In the genomic region with DNA sequence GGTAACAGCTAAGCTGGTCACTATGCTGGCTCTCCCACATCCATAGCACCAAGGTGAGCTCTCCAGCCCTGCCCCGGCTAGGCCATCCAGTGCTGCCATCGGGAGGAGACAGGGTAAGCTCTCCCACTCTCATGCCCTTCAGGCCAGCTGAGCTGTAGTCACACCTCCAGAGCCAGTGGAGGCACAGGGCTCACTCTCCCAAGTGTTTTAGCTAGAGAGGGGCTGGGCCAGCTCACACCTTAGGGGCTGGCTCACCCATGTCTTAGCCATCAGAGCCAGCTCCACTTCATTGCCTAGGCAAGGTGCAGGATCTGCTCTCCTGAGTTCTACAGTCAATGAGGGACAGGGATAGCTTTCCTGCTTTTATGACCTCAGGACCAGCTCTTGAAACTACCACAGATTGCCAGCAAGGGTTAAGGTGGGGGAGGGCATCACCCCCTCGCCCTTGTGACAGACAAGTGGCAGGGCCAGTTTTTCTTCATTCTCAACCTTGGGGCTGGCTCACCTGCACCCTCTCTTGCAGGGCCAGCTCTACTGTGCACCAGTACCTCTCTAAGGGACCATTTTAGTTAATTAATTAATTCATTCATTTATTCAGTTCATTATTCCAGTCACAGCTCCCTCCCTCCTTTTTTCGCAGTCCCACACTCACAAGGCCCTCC, we compare ENCODE assay signal across 17 mouse cellular contexts.
DNase-seq lines count a peak whose midpoint lies in the region; ATAC-seq and TF ChIP-seq lines count a peak whose summit lies in the region.
"Had no signal": no experiment of that assay in that cellular context is flagged by ENCODE, and none has a peak within 500 bp of the region (broad histone marks: within the 10 kb centered on the region; RNA-seq: fewer than 3 reads in every experiment).

No protein-coding gene starts in this region.

- no peak overlapping the region for H3K4me3 ChIP-seq in intestine, embryonic 14.5 days (ENCODE audit: low read depth, low read length)
- H3K4me3 ChIP-seq in intestine, postnatal 0 days (ENCODE audit: low read depth, low read length), result no peak overlapping the region
- H3K4me3 ChIP-seq in kidney, embryonic 16.5 days (ENCODE audit: low read length), result no peak overlapping the region
- no peak overlapping the region for H3K4me3 ChIP-seq in lung, postnatal 0 days (ENCODE audit: low read depth, low read length)
- H3K4me3 ChIP-seq: embryonic facial prominence, embryonic 13.5 days; forebrain, embryonic 12.5 days; hindbrain, embryonic 10.5 days; limb, embryonic 12.5 days had no signal

- 75% methylated on average over 4 of the region's 4 CpGs for WGBS in intestine, embryonic 14.5 days
- 74% methylated on average over 4 of the region's 4 CpGs for WGBS in intestine, postnatal 0 days
- 63% methylated on average over 4 of the region's 4 CpGs for WGBS in kidney, embryonic 16.5 days
- WGBS in lung, postnatal 0 days, result 81% methylated on average over 4 of the region's 4 CpGs

- H3K27me3 ChIP-seq in intestine, embryonic 14.5 days (replicated peaks; ENCODE audit: control insufficient read depth, insufficient read depth, low read length), result no peaks in the 10 kb centered on the region
- no peaks in the 10 kb centered on the region for H3K27me3 ChIP-seq in intestine, postnatal 0 days (replicated peaks; ENCODE audit: control insufficient read depth, insufficient read depth, low read length)
- H3K27me3 ChIP-seq in kidney, embryonic 16.5 days (ENCODE audit: insufficient read depth, low read length), result no peaks in the 10 kb centered on the region
- H3K27me3 ChIP-seq in lung, postnatal 0 days (replicated peaks; ENCODE audit: insufficient read depth, low read length), result no peaks in the 10 kb centered on the region
- H3K27me3 ChIP-seq: embryonic facial prominence, embryonic 13.5 days; forebrain, embryonic 12.5 days; limb, embryonic 12.5 days had no signal

- intact Hi-C loops in left cerebral cortex, postnatal 4 days (cut with DNase I), result no loop called here

- H3K36me3 ChIP-seq in intestine, embryonic 14.5 days (ENCODE audit: control insufficient read depth, insufficient read depth, low read length), result no peaks in the 10 kb centered on the region
- no peaks in the 10 kb centered on the region for H3K36me3 ChIP-seq in intestine, postnatal 0 days (ENCODE audit: control insufficient read depth, insufficient read depth)
- H3K36me3 ChIP-seq in kidney, embryonic 16.5 days (ENCODE audit: insufficient read depth, low read length), result no peaks in the 10 kb centered on the region
- H3K36me3 ChIP-seq in lung, postnatal 0 days (ENCODE audit: insufficient read depth, low read length), result no peaks in the 10 kb centered on the region
- H3K36me3 ChIP-seq: embryonic facial prominence, embryonic 13.5 days; forebrain, embryonic 12.5 days; hindbrain, embryonic 10.5 days; limb, embryonic 12.5 days had no signal

- ATAC-seq in intestine, embryonic 14.5 days (replicated peaks; ENCODE audit: low FRiP score, low TSS enrichment, low read depth), result peak; percentile 50; the same call in 1 of the 2 replicates
- no peak for ATAC-seq in intestine, postnatal 0 days
- peak; percentile 79 for ATAC-seq in kidney, embryonic 16.5 days (ENCODE audit: low FRiP score, low TSS enrichment)
- ATAC-seq in lung, postnatal 0 days, result peak; percentile 92

- no peaks in the 10 kb centered on the region for H3K9me3 ChIP-seq in intestine, embryonic 14.5 days (ENCODE audit: control insufficient read depth, low read length)
- no peaks in the 10 kb centered on the region for H3K9me3 ChIP-seq in intestine, postnatal 0 days (ENCODE audit: control insufficient read depth)
- H3K9me3 ChIP-seq in kidney, embryonic 16.5 days (ENCODE audit: low read length), result no peaks in the 10 kb centered on the region
- no peaks in the 10 kb centered on the region for H3K9me3 ChIP-seq in lung, postnatal 0 days (ENCODE audit: low read length)
- H3K9me3 ChIP-seq: embryonic facial prominence, embryonic 13.5 days; forebrain, embryonic 12.5 days; hindbrain, embryonic 10.5 days; limb, embryonic 12.5 days had no signal

- peaks cover 5% of the 10 kb centered on the region; the same call in 1 of the 2 replicates for H3K4me1 ChIP-seq in intestine, embryonic 14.5 days (replicated peaks; ENCODE audit: control insufficient read depth, insufficient read depth, low read length)
- H3K4me1 ChIP-seq in intestine, postnatal 0 days (replicated peaks; ENCODE audit: control insufficient read depth, insufficient read depth, low read length), result no peaks in the 10 kb centered on the region
- H3K4me1 ChIP-seq in kidney, embryonic 16.5 days (ENCODE audit: insufficient read depth, low read length), result no peaks in the 10 kb centered on the region; the same call in 1 of the 2 replicates
- no peaks in the 10 kb centered on the region for H3K4me1 ChIP-seq in lung, postnatal 0 days (ENCODE audit: insufficient read depth, low read depth, low read length)
- H3K4me1 ChIP-seq: embryonic facial prominence, embryonic 13.5 days; forebrain, embryonic 12.5 days; hindbrain, embryonic 10.5 days; limb, embryonic 12.5 days had no signal

- H3K4me2 ChIP-seq in intestine, embryonic 14.5 days (ENCODE audit: low read length), result no peak overlapping the region
- no peak overlapping the region for H3K4me2 ChIP-seq in intestine, postnatal 0 days (replicated peaks; ENCODE audit: low read depth)
- H3K4me2 ChIP-seq in kidney, embryonic 16.5 days (replicated peaks; ENCODE audit: low read depth, low read length), result no peak overlapping the region
- no peak overlapping the region for H3K4me2 ChIP-seq in lung, postnatal 0 days (replicated peaks; ENCODE audit: low read depth, low read length)
- H3K4me2 ChIP-seq: embryonic facial prominence, embryonic 13.5 days; forebrain, embryonic 12.5 days; heart, embryonic 11.5 days; limb, embryonic 12.5 days had no signal

- H3K9ac ChIP-seq in intestine, embryonic 14.5 days (ENCODE audit: low read length), result no peak overlapping the region
- no peak overlapping the region for H3K9ac ChIP-seq in intestine, postnatal 0 days (ENCODE audit: low read depth, low read length)
- no peak overlapping the region for H3K9ac ChIP-seq in kidney, embryonic 16.5 days (replicated peaks; ENCODE audit: low read length)
- H3K9ac ChIP-seq in lung, postnatal 0 days (replicated peaks; ENCODE audit: low read depth), result no peak overlapping the region
- H3K9ac ChIP-seq: embryonic facial prominence, embryonic 13.5 days; forebrain, embryonic 12.5 days; limb, embryonic 12.5 days had no signal

- DNase-seq in intestine, embryonic 14.5 days (ENCODE audit: low spot score), result no peak
- DNase-seq in lung, postnatal 0 days (ENCODE audit: low spot score), result peak; percentile 63
- peak; percentile 35 to 44 for DNase-seq in urinary bladder, postnatal 36 days (ENCODE audit: low spot score in 2 of 2)
- DNase-seq in testis, postnatal 10 days (ENCODE audit: low spot score), result no peak
- no peak for DNase-seq in frontal cortex, adult 2 months (ENCODE audit: extremely low spot score in 1 of 2, low spot score in 1 of 2)
- no peak for DNase-seq in left cerebral cortex, postnatal 4 days
- DNase-seq: adrenal gland, postnatal 10 days; cerebellum, postnatal 10 days; right cerebral cortex, adult 18-20 months; thymus, postnatal 36 days had no signal

- no peak for TF ChIP-seq CTCF in intestine, postnatal 0 days (IDR thresholded peaks at IDR 0.05; ENCODE audit: low read depth)
- TF ChIP-seq CTCF in lung, postnatal 0 days (IDR thresholded peaks at IDR 0.05), result no peak

- TF ChIP-seq EP300 in lung, postnatal 0 days (IDR thresholded peaks at IDR 0.05), result 0 out of 2 replicates have a peak, but pooled peaks have one; percentile 39

- no peak overlapping the region for H3K27ac ChIP-seq in intestine, embryonic 14.5 days (ENCODE audit: low read depth)
- H3K27ac ChIP-seq in intestine, postnatal 0 days (ENCODE audit: low read depth, low read length), result no peak overlapping the region
- no peak overlapping the region for H3K27ac ChIP-seq in kidney, embryonic 16.5 days (ENCODE audit: low read length)
- H3K27ac ChIP-seq in lung, postnatal 0 days (ENCODE audit: low read length), result no peak overlapping the region
- H3K27ac ChIP-seq: embryonic facial prominence, embryonic 13.5 days; forebrain, embryonic 12.5 days; hindbrain, embryonic 10.5 days; limb, embryonic 12.5 days had no signal

Comparison
In these comparisons a context has a peak if more than half of its experiments do, and no peak if none do; other contexts are left out.
1. DNase-seq: peak in lung, postnatal 0 days (single experiment) and urinary bladder, postnatal 36 days (2 of 2); none in intestine, embryonic 14.5 days (single experiment), testis, postnatal 10 days (single experiment), frontal cortex, adult 2 months (0 of 2) and left cerebral cortex, postnatal 4 days (single experiment).